Mouse (Mus musculus) cerebellum, postnatal 36 days (tissue): Measurements from ENCODE around the gene Olfr1233.

Source experiments
- DNase-seq, 2 experiments: peaks; one replicate each; pipeline ENCODE4 v3.0.0; 2021 to 2022; ENCODE audit warnings: mixed read lengths in 2 of 2

Olfr1233 gene

GRCm38 (mm10) chr2:89342298-89342697, at the start of gene Olfr1233:
Gene Olfr1233 (minus strand): TSS chr2:89342398.
- no peak for DNase-seq

DNA sequence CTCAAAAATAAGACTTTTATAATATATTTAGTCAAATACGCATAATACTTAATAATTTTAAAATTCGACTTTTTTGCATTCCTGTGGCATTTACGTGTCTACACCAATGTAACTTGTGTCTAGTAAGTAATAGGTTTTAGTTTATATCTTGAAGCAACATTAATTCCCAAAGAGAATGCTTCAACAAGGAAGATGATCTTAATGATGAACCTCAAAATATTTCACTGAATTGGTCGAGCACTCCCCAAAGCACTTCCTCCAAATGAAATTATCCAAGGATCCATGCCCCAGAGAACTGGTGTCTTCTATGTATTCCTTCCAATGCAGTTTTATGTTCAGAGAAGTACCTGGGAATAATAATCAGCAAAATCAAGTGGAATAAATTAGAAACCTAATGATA, 22.6 kb upstream of the Olfr1233 start, which contains the start of gene Olfr1234:
Gene Olfr1234, minus strand, starts transcription at position 101 of the 400 bp plus-strand sequence.
- DNase-seq, result no peak

GRCm38 (mm10) chr2:89329575-89329974, 12.6 kb downstream of the Olfr1233 start, which contains the start of gene Olfr1232:
Gene Olfr1232 (minus strand): TSS chr2:89329675.
- no peak for DNase-seq

- no peak for DNase-seq
Observed at GRCm38 (mm10) chr2:89306974-89307373, 35.2 kb downstream of the Olfr1233 start, which contains the start of gene Olfr1231. Gene Olfr1231 (minus strand): TSS chr2:89307074.

DNA sequence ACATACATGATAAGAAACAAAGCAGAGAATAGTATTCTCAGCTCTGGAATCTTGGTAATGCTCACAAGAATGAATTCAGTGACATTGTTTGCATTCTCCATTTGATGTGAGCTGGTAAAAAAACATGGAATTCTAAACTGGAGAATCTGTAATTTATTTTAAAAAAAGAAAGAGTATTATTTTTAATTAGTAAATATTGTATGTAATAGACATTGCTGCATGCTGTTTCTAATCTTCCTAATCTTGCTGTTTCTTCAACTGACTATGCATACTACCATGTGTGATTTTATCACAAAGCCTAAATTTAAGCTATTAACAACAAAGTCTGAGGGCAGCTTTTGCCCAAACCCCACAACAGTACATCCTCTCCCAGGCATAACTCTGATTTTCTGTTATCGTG, 45.0 kb downstream of the Olfr1233 start, which contains the start of gene Olfr1230:
Gene Olfr1230, minus strand, starts transcription at position 101 of the 400 bp plus-strand sequence.
- no peak for DNase-seq

DNA sequence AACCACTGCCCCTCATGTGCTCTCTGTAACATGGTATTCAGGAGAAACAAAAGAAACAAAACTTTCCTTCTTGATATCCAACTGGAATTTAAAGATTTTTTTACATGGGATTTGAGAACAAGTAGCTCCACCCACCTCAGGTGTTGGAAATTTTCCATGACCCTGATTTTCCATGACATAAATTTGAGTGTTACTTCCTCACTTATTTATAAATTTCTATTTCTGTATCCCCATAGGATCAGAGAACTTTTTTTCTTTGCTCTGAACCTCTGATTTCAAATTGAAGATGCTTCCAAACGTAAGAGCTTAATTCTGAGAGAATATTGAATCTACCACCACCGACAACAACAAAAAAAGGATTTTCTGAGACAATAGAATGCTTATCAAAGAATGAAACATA, 54.3 kb downstream of the Olfr1233 start, which contains the start of gene Olfr1229:
Gene Olfr1229, minus strand, starts transcription at position 101 of the 400 bp plus-strand sequence.
- no peak for DNase-seq
